ENCODE assay signal across 8 mouse cellular contexts in genomic region chr9:89461190-89461589, GRCm38 (mm10).
DNase-seq lines count a peak whose midpoint lies in the region; ATAC-seq and TF ChIP-seq lines count a peak whose summit lies in the region.

No protein-coding gene starts in this region.

- dilution Hi-C loops in CH12.LX (cut with MboI; ENCODE audit: extremely low pct_ligation_motif_present, extremely low pct_unique_long_range_greater_than_20kb, low sequenced_read_pairs): no loop called here

- in situ Hi-C loops in CH12.LX (cut with MboI; ENCODE audit: low pct_ligation_motif_present, low pct_unique_long_range_greater_than_20kb, low sequenced_read_pairs): loop anchor here (10.0 kb wide), 1 partner anchor 204 kb away; no protein-coding TSS in a partner anchor

- TF ChIP-seq CTCF in CH12.LX (conservative IDR thresholded peaks at IDR 0.05 in 1 of 2, IDR thresholded peaks at IDR 0.05 in 1 of 2; ENCODE audit: low read depth in 2 of 2, low read length in 2 of 2): peak; percentile 70 to 85

- TF ChIP-seq RAD21 in CH12.LX (IDR thresholded peaks at IDR 0.05; ENCODE audit: low read depth, low read length): peak; percentile 82

- H3K27ac ChIP-seq in hindbrain, embryonic 10.5 days: no peak overlapping the region
- no peak overlapping the region for H3K27ac ChIP-seq in hindbrain, embryonic 13.5 days
- H3K27ac ChIP-seq in CH12.LX (ENCODE audit: insufficient read depth, low read depth): no peak overlapping the region

- no peak for TF ChIP-seq EP300 in CH12.LX (IDR thresholded peaks at IDR 0.05; ENCODE audit: low read length)

- no peak for TF ChIP-seq POLR2A in CH12.LX (IDR thresholded peaks at IDR 0.05; ENCODE audit: low read depth, low read length)

- H3K4me1 ChIP-seq in hindbrain, embryonic 10.5 days (replicated peaks): no peaks in the 10 kb centered on the region
- no peaks in the 10 kb centered on the region for H3K4me1 ChIP-seq in hindbrain, embryonic 13.5 days (replicated peaks)
- H3K4me1 ChIP-seq in CH12.LX (ENCODE audit: control insufficient read depth in 1 of 2, insufficient read depth in 2 of 2): no peaks in the 10 kb centered on the region

- no peak overlapping the region for H3K9ac ChIP-seq in hindbrain, embryonic 13.5 days
- no peak overlapping the region for H3K9ac ChIP-seq in CH12.LX (ENCODE audit: insufficient read depth, low read depth)

- ATAC-seq in hindbrain, embryonic 13.5 days (ENCODE audit: low FRiP score): no peak
- ATAC-seq in erythroblast, adult 5-6 weeks (replicated peaks; ENCODE audit: low FRiP score, poor library complexity, severe bottlenecking): no peak

- peak; percentile 48 for DNase-seq in hindbrain, embryonic 10.5 days (ENCODE audit: low spot score)
- peak; percentile 64 for DNase-seq in CH12.LX (ENCODE audit: extremely low read depth)
- DNase-seq in adrenal gland, adult 2 months: peak; percentile 51
- peak; percentile 62 for DNase-seq in embryo, embryonic 11 days
- DNase-seq in layer of hippocampus, adult 9-11 months: peak; percentile 10
- DNase-seq in naive thymus-derived CD4-positive, alpha-beta T cell, adult 2 months (ENCODE audit: low read depth): peak; percentile 6

- 41% methylated on average over 5 of the region's 5 CpGs for WGBS in hindbrain, embryonic 10.5 days
- 43% methylated on average over 5 of the region's 5 CpGs for WGBS in hindbrain, embryonic 13.5 days

- no peaks in the 10 kb centered on the region for H3K79me2 ChIP-seq in CH12.LX (replicated peaks; ENCODE audit: control insufficient read depth, extremely low read depth, insufficient read depth, poor library complexity, severe bottlenecking)

- no peaks in the 10 kb centered on the region for H3K36me3 ChIP-seq in hindbrain, embryonic 10.5 days
- H3K36me3 ChIP-seq in hindbrain, embryonic 13.5 days: no peaks in the 10 kb centered on the region
- no peaks in the 10 kb centered on the region for H3K36me3 ChIP-seq in CH12.LX (replicated peaks in 1 of 2; ENCODE audit: control insufficient read depth in 1 of 2, insufficient read depth in 1 of 2, low read length in 1 of 2)

- H3K4me2 ChIP-seq in hindbrain, embryonic 13.5 days: no peak overlapping the region
- no peak overlapping the region for H3K4me2 ChIP-seq in CH12.LX (ENCODE audit: insufficient read depth, low read depth, poor library complexity, severe bottlenecking)

- H3K27me3 ChIP-seq in hindbrain, embryonic 10.5 days (ENCODE audit: insufficient read depth, poor library complexity, severe bottlenecking): no peaks in the 10 kb centered on the region
- no peaks in the 10 kb centered on the region for H3K27me3 ChIP-seq in hindbrain, embryonic 13.5 days
- no peaks in the 10 kb centered on the region for H3K27me3 ChIP-seq in CH12.LX (replicated peaks)

- no peaks in the 10 kb centered on the region for H3K9me3 ChIP-seq in hindbrain, embryonic 10.5 days
- no peaks in the 10 kb centered on the region for H3K9me3 ChIP-seq in hindbrain, embryonic 13.5 days
- no peaks in the 10 kb centered on the region for H3K9me3 ChIP-seq in CH12.LX (replicated peaks; ENCODE audit: low read length)

- H3K4me3 ChIP-seq in hindbrain, embryonic 10.5 days: no peak overlapping the region
- no peak overlapping the region for H3K4me3 ChIP-seq in hindbrain, embryonic 13.5 days
- H3K4me3 ChIP-seq in CH12.LX (replicated peaks in 1 of 3; ENCODE audit: low read depth in 2 of 3, low read length in 2 of 3, poor library complexity in 1 of 3): no peak overlapping the region

TF ChIP-seq in CH12.LX, 34 proteins besides CTCF, POLR2A, EP300 and RAD21:
- TF ChIP-seq TCF12 (IDR thresholded peaks at IDR 0.05; ENCODE audit: low read depth, low read length) (no peak), TBP (conservative IDR thresholded peaks at IDR 0.05; ENCODE audit: low read depth, low read length) (no peak), ZC3H11A (IDR thresholded peaks at IDR 0.05; ENCODE audit: low read depth, low read length) (peak; percentile 36), USF2 (conservative IDR thresholded peaks at IDR 0.05; ENCODE audit: low read depth, low read length) (no peak), SMC3 (IDR thresholded peaks at IDR 0.05; ENCODE audit: low read depth, low read length) (peak; percentile 82), MYC (IDR thresholded peaks at IDR 0.05; ENCODE audit: low read depth, low read length) (no peak), CHD2 (IDR thresholded peaks at IDR 0.05; ENCODE audit: low read length) (no peak), SIN3A (IDR thresholded peaks at IDR 0.05; ENCODE audit: low read length) (no peak), ELF1 (IDR thresholded peaks at IDR 0.05; ENCODE audit: low read depth, low read length) (peak; percentile 50; the same call in 1 of the 2 replicates), NELFE (IDR thresholded peaks at IDR 0.05; ENCODE audit: low read depth, low read length) (0 out of 2 replicates have a peak, but pooled peaks have one; percentile 26), CHD1 (IDR thresholded peaks at IDR 0.05; ENCODE audit: low read depth, low read length) (no peak), NRF1 (IDR thresholded peaks at IDR 0.05; ENCODE audit: low read depth, low read length) (no peak), JUN (IDR thresholded peaks at IDR 0.05; ENCODE audit: insufficient read depth, low read depth, low read length) (no peak), JUND (conservative IDR thresholded peaks at IDR 0.05; ENCODE audit: low read depth, low read length) (no peak), MXI1 (IDR thresholded peaks at IDR 0.05; ENCODE audit: low read depth, low read length) (no peak), RCOR1 (conservative IDR thresholded peaks at IDR 0.05; ENCODE audit: low read depth, low read length) (no peak), POLR2AphosphoS2 (IDR thresholded peaks at IDR 0.05; ENCODE audit: low read depth, low read length) (no peak)

Comparison
In these comparisons a context has a peak if more than half of its experiments do, and no peak if none do; other contexts are left out.
1. DNase-seq: peak in every context shown above with its lines; median percentile 64 in CH12.LX; 62 in embryo, embryonic 11 days; 51 in adrenal gland, adult 2 months; 48 in hindbrain, embryonic 10.5 days; 10 in layer of hippocampus, adult 9-11 months; 6 in naive thymus-derived CD4-positive, alpha-beta T cell, adult 2 months.